Mouse (Mus musculus): ENCODE results near the gene Crat. TPM values are rescaled to one million over a fixed set of nuclear protein-coding genes. Genes with fewer than 3 reads are reported as not detected.

Crat gene
- polyA plus RNA-seq (2014; fragmentation: Nextera tagmentation; extraction: Ambion mirVana) = 28.0 and 30.3 TPM in 2 replicates

- Histone ChIP-seq H3K4me1 (ENCODE audit: insufficient read depth) (peaks cover 13% of the 10 kb centered on the region; the same call in 1 of the 2 replicates), H3K36me3 (ENCODE audit: insufficient read depth) (no peaks in the 10 kb centered on the region), H3K27ac (ENCODE audit: low read depth) (peak within 1 kb of the TSS; percentile 98), H3K4me2 (peak within 1 kb of the TSS; percentile 92), H3K4me3 (ENCODE audit: low read depth, low read length) (peak within 1 kb of the TSS; percentile 93), H3K9me3 (ENCODE audit: low read depth, low read length) (no peaks in the 10 kb centered on the region), H3K27me3 (ENCODE audit: insufficient read depth, low read length) (no peaks in the 10 kb centered on the region), H3K9ac (peak within 1 kb of the TSS; percentile 91)
- DNase-seq (peak; percentile 93), ATAC-seq (ENCODE audit: insufficient read depth) (peak; percentile 93)
- no peak for TF ChIP-seq CTCF (IDR thresholded peaks at IDR 0.05; ENCODE audit: low read depth)
- under 1% methylated on average over 57 of the region's 58 CpGs for WGBS
Measured at GRCm38 (mm10) chr2:30415157-30415935, at the start of gene Crat. Gene Crat (minus strand): TSS chr2:30415813.

- Histone ChIP-seq H3K4me2 (peak overlapping the region; percentile 61), H3K9ac (peak overlapping the region; percentile 10; the same call in 1 of the 2 replicates), H3K36me3 (ENCODE audit: insufficient read depth) (no peaks in the 10 kb centered on the region), H3K27ac (ENCODE audit: low read depth) (peak overlapping the region; percentile 92; the same call in 1 of the 2 replicates), H3K4me3 (ENCODE audit: low read depth, low read length) (peak overlapping the region; percentile 28), H3K4me1 (ENCODE audit: insufficient read depth) (peaks cover 19% of the 10 kb centered on the region; the same call in 1 of the 2 replicates), H3K27me3 (ENCODE audit: insufficient read depth, low read length) (no peaks in the 10 kb centered on the region), H3K9me3 (ENCODE audit: low read depth, low read length) (no peaks in the 10 kb centered on the region)
- ATAC-seq (ENCODE audit: insufficient read depth) = no peak
- WGBS = 47% methylated on average over 5 of the region's 5 CpGs
- DNase-seq = no peak
- TF ChIP-seq CTCF (IDR thresholded peaks at IDR 0.05; ENCODE audit: low read depth) = no peak
Measured at GRCm38 (mm10) chr2:30464411-30464810, 48.8 kb upstream of the Crat start.

GRCm38 (mm10) chr2:30463904-30464330, 48.3 kb upstream of the Crat start:
- peak; percentile 85 for ATAC-seq (ENCODE audit: insufficient read depth)
- WGBS = 1% methylated on average over 9 of the region's 9 CpGs
- H3K36me3 ChIP-seq (ENCODE audit: insufficient read depth) = 0 out of 2 replicates have a peak, but pooled peaks cover 3% of the 10 kb centered on the region
- peaks cover 17% of the 10 kb centered on the region; the same call in 1 of the 2 replicates for H3K4me1 ChIP-seq (ENCODE audit: insufficient read depth)
- peak overlapping the region; percentile 28 for H3K4me3 ChIP-seq (ENCODE audit: low read depth, low read length)
- no peaks in the 10 kb centered on the region for H3K9me3 ChIP-seq (ENCODE audit: low read depth, low read length)
- TF ChIP-seq CTCF (IDR thresholded peaks at IDR 0.05; ENCODE audit: low read depth) = no peak
- DNase-seq = peak; percentile 78
- H3K27me3 ChIP-seq (ENCODE audit: insufficient read depth, low read length) = no peaks in the 10 kb centered on the region
- peak overlapping the region; percentile 10; the same call in 1 of the 2 replicates for H3K9ac ChIP-seq
- peak overlapping the region; percentile 92 for H3K27ac ChIP-seq (ENCODE audit: low read depth)
- H3K4me2 ChIP-seq = peak overlapping the region; percentile 61

- DNase-seq (peak; percentile 75), ATAC-seq (ENCODE audit: insufficient read depth) (peak; percentile 69)
- H3K36me3 ChIP-seq (ENCODE audit: insufficient read depth) = 0 out of 2 replicates have a peak, but pooled peaks cover 3% of the 10 kb centered on the region
- 5% methylated on average over 5 of the region's 5 CpGs for WGBS
- peak overlapping the region; percentile 28; the same call in 1 of the 2 replicates for H3K4me3 ChIP-seq (ENCODE audit: low read depth, low read length)
- no peak for TF ChIP-seq CTCF (IDR thresholded peaks at IDR 0.05; ENCODE audit: low read depth)
- H3K9me3 ChIP-seq (ENCODE audit: low read depth, low read length) = no peaks in the 10 kb centered on the region
- H3K27me3 ChIP-seq (ENCODE audit: insufficient read depth, low read length) = no peaks in the 10 kb centered on the region
- peak overlapping the region; percentile 92 for H3K27ac ChIP-seq (ENCODE audit: low read depth)
- H3K4me2 ChIP-seq = peak overlapping the region; percentile 61
- H3K9ac ChIP-seq = peak overlapping the region; percentile 10; the same call in 1 of the 2 replicates
- H3K4me1 ChIP-seq (ENCODE audit: insufficient read depth) = peaks cover 16% of the 10 kb centered on the region; the same call in 1 of the 2 replicates
Measured at GRCm38 (mm10) chr2:30463341-30463761, 47.7 kb upstream of the Crat start.

GRCm38 (mm10) chr2:30459241-30459640, 43.6 kb upstream of the Crat start:
- Histone ChIP-seq H3K27ac (ENCODE audit: low read depth) (no peak overlapping the region), H3K4me1 (ENCODE audit: insufficient read depth) (peaks cover 5% of the 10 kb centered on the region; the same call in 1 of the 2 replicates), H3K9ac (no peak overlapping the region), H3K9me3 (ENCODE audit: low read depth, low read length) (no peaks in the 10 kb centered on the region), H3K4me3 (ENCODE audit: low read depth, low read length) (no peak overlapping the region), H3K36me3 (ENCODE audit: insufficient read depth) (peaks cover 11% of the 10 kb centered on the region; the same call in 1 of the 2 replicates), H3K4me2 (no peak overlapping the region), H3K27me3 (ENCODE audit: insufficient read depth, low read length) (no peaks in the 10 kb centered on the region)
- DNase-seq (no peak), ATAC-seq (ENCODE audit: insufficient read depth) (no peak)
- 84% methylated on average over 6 of the region's 6 CpGs for WGBS
- TF ChIP-seq CTCF (IDR thresholded peaks at IDR 0.05; ENCODE audit: low read depth) = peak; percentile 42

GRCm38 (mm10) chr2:30458349-30458748, 42.7 kb upstream of the Crat start:
- TF ChIP-seq CTCF (IDR thresholded peaks at IDR 0.05; ENCODE audit: low read depth) = no peak
- Histone ChIP-seq H3K4me1 (ENCODE audit: insufficient read depth) (no peaks in the 10 kb centered on the region; the same call in 1 of the 2 replicates), H3K4me3 (ENCODE audit: low read depth, low read length) (no peak overlapping the region), H3K9ac (no peak overlapping the region), H3K36me3 (ENCODE audit: insufficient read depth) (peaks cover 17% of the 10 kb centered on the region), H3K4me2 (no peak overlapping the region), H3K27ac (ENCODE audit: low read depth) (peak overlapping the region; percentile 38; the same call in 1 of the 2 replicates), H3K27me3 (ENCODE audit: insufficient read depth, low read length) (no peaks in the 10 kb centered on the region), H3K9me3 (ENCODE audit: low read depth, low read length) (no peaks in the 10 kb centered on the region)
- ATAC-seq (ENCODE audit: insufficient read depth) (no peak), DNase-seq (no peak)
- 77% methylated on average over 6 of the region's 6 CpGs for whole genome bisulfite sequencing

Measured in lung, embryonic 14.5 days (tissue).